Mouse (Mus musculus) neural tube, embryonic 10.5 days (tissue): ENCODE results near the gene Rassf6.

Source experiments
- DNase-seq: peaks from one replicate; pipeline ENCODE4 v3.0.0-alpha.2; 2017; ENCODE audit warnings: low spot score; ENCODE audit errors: extremely low spot score

The Rassf6 gene

DNA sequence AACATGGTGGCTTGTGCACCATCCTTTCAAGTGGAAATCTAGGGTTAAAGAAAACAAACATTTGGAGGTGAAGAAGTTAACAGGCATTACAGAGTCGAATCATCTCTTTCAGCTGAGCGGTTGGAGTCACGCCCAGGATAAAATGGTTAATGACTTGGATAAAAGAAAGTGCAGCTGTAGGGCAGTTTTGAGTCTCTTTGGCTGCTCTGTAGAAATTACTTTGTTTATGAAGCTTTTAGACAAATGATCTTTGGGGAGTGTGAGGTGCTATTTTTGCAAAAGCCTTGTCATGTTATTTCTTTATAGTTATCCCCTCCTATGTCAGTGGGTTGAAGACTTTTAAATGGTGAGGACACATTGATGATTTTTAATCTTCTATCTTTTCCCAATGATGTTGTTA, 69.2 kb downstream of the Rassf6 start:
- DNase-seq, result no peak

DNA sequence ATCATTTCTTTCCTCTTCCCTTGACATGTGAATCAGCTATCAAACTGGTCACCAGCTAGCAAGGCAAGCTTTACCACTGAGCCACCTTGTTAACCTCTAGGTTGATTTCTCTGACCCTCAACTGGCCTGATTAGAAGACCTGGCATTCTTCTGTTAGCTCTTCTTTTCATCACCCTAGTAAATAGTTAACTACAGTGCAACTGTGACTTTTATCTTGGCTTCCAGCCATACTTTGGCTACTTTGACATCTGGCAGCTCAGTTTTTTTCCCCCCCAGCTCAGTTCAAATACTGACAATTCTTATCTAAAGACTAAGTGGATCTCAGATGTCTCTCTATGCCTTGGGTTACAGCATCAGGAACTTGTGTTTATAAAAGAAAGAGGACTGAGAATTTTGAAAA, 72.1 kb downstream of the Rassf6 start:
- DNase-seq, result no peak

DNA sequence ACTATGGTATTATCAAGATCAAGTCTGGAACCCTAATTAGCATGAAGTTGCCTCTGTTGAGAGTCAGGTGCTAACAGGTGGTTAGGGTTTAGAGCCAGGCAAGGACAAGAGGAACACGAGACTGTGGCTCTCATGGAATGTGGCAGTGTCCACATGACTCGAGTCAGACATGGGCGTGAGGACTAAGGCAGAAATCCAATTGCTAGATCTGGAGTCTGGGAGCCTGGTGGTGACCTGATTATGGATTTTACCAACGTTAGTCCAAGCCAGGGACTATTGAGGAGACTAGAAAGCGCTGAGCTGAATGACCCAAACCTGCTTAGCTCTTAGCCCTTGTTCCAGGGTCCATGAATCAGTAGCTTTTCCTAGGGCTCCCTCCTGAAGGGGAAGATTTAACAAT, 72.7 kb downstream of the Rassf6 start:
- no peak for DNase-seq

DNA sequence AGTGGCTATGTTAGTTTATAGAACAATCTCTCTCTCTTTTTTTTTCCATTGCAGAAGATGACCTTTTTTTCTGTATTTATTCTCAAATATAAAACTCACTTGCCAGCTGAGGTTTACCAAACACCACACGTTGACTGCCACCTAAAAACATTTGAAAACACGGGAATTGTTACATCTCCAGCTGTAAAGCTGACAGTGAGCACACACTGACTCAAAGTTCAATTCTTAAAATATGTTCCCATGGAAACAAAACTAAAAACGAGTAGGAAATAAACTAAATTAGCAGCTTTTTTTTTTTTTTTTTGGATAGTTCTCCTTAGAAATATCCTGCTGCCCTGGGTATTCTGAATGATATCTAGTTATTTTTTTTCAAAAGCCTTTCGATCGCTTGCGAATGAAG, 75.3 kb downstream of the Rassf6 start:
- DNase-seq, result no peak

DNA sequence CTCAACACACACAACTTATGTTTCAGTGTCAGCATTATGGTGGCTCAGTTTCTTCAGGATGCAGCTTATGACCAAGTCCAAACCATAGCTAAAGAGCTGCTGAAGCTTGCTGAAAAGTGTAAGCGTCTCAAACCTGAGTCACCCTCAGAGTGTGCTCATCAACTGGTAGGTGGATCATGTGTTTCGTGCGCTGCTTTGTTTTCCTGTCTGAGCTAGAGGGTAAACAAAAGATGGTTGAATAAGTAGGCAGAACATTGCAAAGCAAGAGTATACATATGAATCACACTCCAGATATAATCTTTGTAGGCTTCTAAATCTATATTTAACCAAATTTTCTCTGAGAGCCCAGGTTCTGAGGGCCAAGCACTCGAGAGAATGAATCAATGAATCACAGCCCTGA, 76.3 kb downstream of the Rassf6 start:
- no peak for DNase-seq

DNA sequence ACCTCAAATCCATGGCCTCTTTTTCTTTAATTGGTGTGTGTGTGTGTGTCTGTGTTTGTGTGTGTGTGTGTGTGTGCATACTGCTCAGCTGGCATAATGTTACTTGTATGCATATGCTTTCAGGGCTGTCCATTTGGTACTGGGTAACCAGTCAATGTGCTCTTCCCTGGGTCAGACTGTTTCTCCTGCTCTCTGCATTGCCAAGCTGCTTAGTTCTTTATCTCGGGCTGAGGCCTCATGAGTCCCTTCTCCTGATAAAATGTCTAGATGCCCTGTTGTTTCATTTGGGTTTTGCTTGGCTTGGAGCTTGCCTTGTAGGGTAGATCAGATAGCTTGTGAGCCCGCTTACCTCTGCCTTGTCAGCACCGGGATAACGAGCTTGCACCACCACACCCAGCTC, 77.6 kb downstream of the Rassf6 start:
- no peak for DNase-seq

DNA sequence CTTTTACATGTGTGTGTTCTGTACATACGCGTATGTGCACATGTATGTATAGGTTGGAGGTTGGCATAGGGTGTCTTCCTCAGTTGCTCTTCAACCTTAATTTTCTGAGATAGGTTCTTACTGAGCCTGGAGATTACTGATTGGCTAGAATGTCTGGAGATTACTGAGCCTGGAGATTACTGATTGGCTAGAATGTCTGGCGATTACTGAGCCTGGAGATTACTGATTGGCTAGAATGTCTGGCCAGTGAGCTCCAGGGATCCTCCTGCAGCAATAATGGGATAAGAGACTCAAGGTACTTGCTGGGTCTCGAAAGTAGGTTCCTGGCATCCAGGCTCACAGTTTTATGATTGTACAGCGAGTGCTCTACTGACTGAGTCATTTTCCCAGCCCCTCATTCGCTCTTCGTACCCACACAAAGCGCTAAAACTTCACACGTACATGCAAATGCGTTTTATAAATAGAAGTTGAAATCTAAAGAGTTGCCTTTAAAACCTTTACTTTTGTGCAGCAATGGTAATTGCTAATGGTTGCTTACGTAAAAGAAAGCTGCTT, 78.7 kb downstream of the Rassf6 start:
- no peak for DNase-seq

DNA sequence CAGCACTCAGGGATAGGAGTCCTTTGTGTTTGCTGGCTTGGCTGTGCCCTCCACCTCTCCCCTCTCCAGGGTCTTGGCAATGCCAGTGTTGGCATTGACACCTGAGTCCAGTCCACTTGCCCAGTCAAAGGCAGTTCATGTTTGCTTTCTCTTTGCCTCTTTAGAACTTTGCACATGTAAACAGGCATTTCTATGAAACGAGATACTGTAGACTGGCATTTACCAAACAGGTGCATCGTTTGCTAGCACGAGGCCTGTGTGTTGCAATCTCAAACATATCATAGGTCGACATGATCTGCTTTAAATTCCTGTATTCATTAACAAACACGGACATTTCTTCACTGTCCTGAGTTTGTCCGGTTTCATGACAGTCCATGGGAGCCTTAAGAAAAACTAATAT, 79.7 kb downstream of the Rassf6 start, which contains the start of gene 5830473C10Rik:
TSS of gene 5830473C10Rik (plus strand) at position 365 of the 400 bp plus-strand sequence.
- no peak for DNase-seq

DNA sequence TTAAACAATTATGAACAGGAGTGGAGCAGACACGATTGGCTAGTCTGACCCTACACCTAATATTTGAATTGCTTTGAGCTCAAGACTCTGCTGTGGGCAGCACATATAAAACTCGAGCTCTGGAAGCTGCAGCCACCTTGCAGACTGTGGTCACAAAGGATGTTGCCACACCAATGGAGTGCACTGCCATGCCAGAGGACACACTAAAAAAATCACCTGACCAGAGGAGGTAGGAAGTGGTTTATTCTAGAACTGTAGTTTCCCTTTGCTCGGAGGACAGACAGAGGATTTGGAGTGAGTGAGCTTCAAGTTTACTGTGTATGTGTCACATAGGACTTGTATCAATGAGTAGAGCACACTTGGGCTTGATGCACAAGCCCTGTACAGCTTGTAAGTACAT, 84.4 kb downstream of the Rassf6 start:
- no peak for DNase-seq
